Mouse (Mus musculus) embryonic facial prominence, embryonic 13.5 days (tissue): ENCODE measurements around the gene Cfc1. TPM values are rescaled to one million over a fixed set of nuclear protein-coding genes. Genes with fewer than 3 reads are reported as not detected.
"Not testable (repeated sequence)": the region's sequence is repeated elsewhere in the genome, so short reads cannot be mapped to it uniquely, and the experiment has no call there.

ENCODE experiments used
- ATAC-seq: fragments of 200-750 bp; cut with Nextera tagmentation; 2 replicates; pipeline ENCODE4 v1.8.0; 2017; ENCODE audit warnings: low read depth; ENCODE audit not compliant: insufficient number of reproducible peaks, insufficient read depth, low FRiP score, low TSS enrichment
- H3K27ac ChIP-seq: fragments of 300-500 bp; sonication (generic); 2 replicates; pipeline ENCODE4 v1.5.1; 2015; ENCODE audit warnings: moderate library complexity, mild to moderate bottlenecking, inconsistent platforms
- H3K27me3 ChIP-seq: fragments of 300-500 bp; sonication (generic); 2 replicates; pipeline ENCODE4 v1.6.1; 2015; ENCODE audit warnings: mild to moderate bottlenecking, inconsistent platforms
- H3K36me3 ChIP-seq: fragments of 300-500 bp; sonication (generic); 2 replicates; pipeline ENCODE4 v1.6.1; 2015; ENCODE audit warnings: mild to moderate bottlenecking, inconsistent platforms
- H3K4me1 ChIP-seq: fragments of 300-500 bp; sonication (generic); 2 replicates; pipeline ENCODE4 v1.6.1; 2015; ENCODE audit warnings: inconsistent platforms
- H3K4me2 ChIP-seq: fragments of 300-500 bp; sonication (generic); 2 replicates; pipeline ENCODE4 v1.6.1; 2015; ENCODE audit warnings: moderate library complexity, mild to moderate bottlenecking, inconsistent platforms
- H3K4me3 ChIP-seq: fragments of 300-500 bp; sonication (generic); 2 replicates; pipeline ENCODE4 v1.5.1; 2015; ENCODE audit warnings: mild to moderate bottlenecking, inconsistent platforms
- H3K9ac ChIP-seq: fragments of 300-500 bp; sonication (generic); 2 replicates; pipeline ENCODE4 v1.6.1; 2015; ENCODE audit warnings: mild to moderate bottlenecking, inconsistent platforms
- H3K9me3 ChIP-seq: fragments of 300-500 bp; sonication (generic); 2 replicates; pipeline ENCODE4 v1.6.1; 2016; ENCODE audit warnings: inconsistent platforms
- WGBS: fragments of 180-500 bp; shearing (Covaris S2); methylation state at CpG from one replicate; pipeline ENCODE4 v1.1.7; 2015; ENCODE audit warnings: mixed read lengths; 5-methylcytosine and 5-hydroxymethylcytosine counted together
- polyA plus RNA-seq: library from polyadenylated mRNA; unstranded; fragments of >200 nt; fragmentation: Nextera tagmentation; extraction: Ambion mirVana; gene quantifications from 2 replicates; pipeline ENCODE4 v1.2.1, GENCODE M21; 2015

Gene Cfc1
- polyA plus RNA-seq, 1 experiment from 2014 or later = 0.86 TPM

GRCm38 (mm10) chr1:34516595-34516994 is 18.9 kb upstream of the Cfc1 start:
- H3K9ac ChIP-seq = no peak overlapping the region
- no peak for ATAC-seq
- 23% methylated on average over 5 of the region's 5 CpGs for WGBS
- H3K4me2 ChIP-seq = peak overlapping the region; percentile 22; the same call in 1 of the 2 replicates
- H3K9me3 ChIP-seq = no peaks in the 10 kb centered on the region
- no peak overlapping the region for H3K4me3 ChIP-seq
- no peaks in the 10 kb centered on the region for H3K4me1 ChIP-seq
- H3K27ac ChIP-seq = no peak overlapping the region
- H3K36me3 ChIP-seq = no peaks in the 10 kb centered on the region
- no peaks in the 10 kb centered on the region for H3K27me3 ChIP-seq

GRCm38 (mm10) chr1:34517297-34517696 is 18.2 kb upstream of the Cfc1 start:
- ATAC-seq, H3K4me2 ChIP-seq, H3K4me1 ChIP-seq, H3K4me3 ChIP-seq, H3K27ac ChIP-seq, H3K9ac ChIP-seq, H3K9me3 ChIP-seq, H3K36me3 ChIP-seq, H3K27me3 ChIP-seq: not testable (repeated sequence)
- 58% methylated on average over 6 of the region's 6 CpGs for WGBS

- not testable (repeated sequence) for H3K4me2 ChIP-seq, H3K4me3 ChIP-seq, H3K9ac ChIP-seq, H3K27me3 ChIP-seq, ATAC-seq, H3K36me3 ChIP-seq, H3K27ac ChIP-seq, H3K4me1 ChIP-seq, H3K9me3 ChIP-seq
- WGBS = 61% methylated on average over 1 of the region's 1 CpGs
These were observed 17.7 kb upstream of the Cfc1 start for GRCm38 (mm10) chr1:34517797-34518196.

- Histone ChIP-seq H3K4me1 (no peaks in the 10 kb centered on the region), H3K27ac (no peak overlapping the region), H3K9me3 (no peaks in the 10 kb centered on the region), H3K4me3 (no peak overlapping the region), H3K27me3 (no peaks in the 10 kb centered on the region), H3K4me2 (no peak overlapping the region), H3K36me3 (no peaks in the 10 kb centered on the region), H3K9ac (no peak overlapping the region)
- 85% methylated on average over 1 of the region's 1 CpGs for WGBS
- no peak for ATAC-seq
These were observed 17.2 kb upstream of the Cfc1 start for GRCm38 (mm10) chr1:34518259-34518658.

GRCm38 (mm10) chr1:34522205-34522849 is 13.1 kb upstream of the Cfc1 start:
- Histone ChIP-seq H3K9me3 (no peaks in the 10 kb centered on the region), H3K4me1 (no peaks in the 10 kb centered on the region), H3K27ac (no peak overlapping the region), H3K9ac (no peak overlapping the region), H3K36me3 (no peaks in the 10 kb centered on the region), H3K27me3 (no peaks in the 10 kb centered on the region), H3K4me2 (no peak overlapping the region), H3K4me3 (no peak overlapping the region)
- ATAC-seq = no peak
- WGBS = 78% methylated on average over 6 of the region's 6 CpGs

GRCm38 (mm10) chr1:34522850-34523244 is 12.6 kb upstream of the Cfc1 start:
- no peaks in the 10 kb centered on the region for H3K27me3 ChIP-seq
- ATAC-seq = no peak
- no peak overlapping the region for H3K27ac ChIP-seq
- H3K4me3 ChIP-seq = no peak overlapping the region
- no peak overlapping the region for H3K4me2 ChIP-seq
- 80% methylated on average over 3 of the region's 3 CpGs for WGBS
- no peaks in the 10 kb centered on the region for H3K36me3 ChIP-seq
- H3K4me1 ChIP-seq = no peaks in the 10 kb centered on the region
- no peaks in the 10 kb centered on the region for H3K9me3 ChIP-seq
- no peak overlapping the region for H3K9ac ChIP-seq

GRCm38 (mm10) chr1:34523647-34524046 is 11.8 kb upstream of the Cfc1 start:
- H3K27me3 ChIP-seq = no peaks in the 10 kb centered on the region
- H3K27ac ChIP-seq = no peak overlapping the region
- H3K9ac ChIP-seq = no peak overlapping the region
- no peaks in the 10 kb centered on the region for H3K36me3 ChIP-seq
- no peak overlapping the region for H3K4me2 ChIP-seq
- WGBS = 82% methylated on average over 3 of the region's 3 CpGs
- no peak for ATAC-seq
- H3K4me1 ChIP-seq = no peaks in the 10 kb centered on the region
- H3K4me3 ChIP-seq = no peak overlapping the region
- no peaks in the 10 kb centered on the region for H3K9me3 ChIP-seq

GRCm38 (mm10) chr1:34534574-34534973 is 874 bp upstream of the Cfc1 start:
- not testable (repeated sequence) for H3K27ac ChIP-seq, H3K4me2 ChIP-seq, H3K4me3 ChIP-seq, H3K9me3 ChIP-seq, ATAC-seq, H3K9ac ChIP-seq, H3K36me3 ChIP-seq, H3K4me1 ChIP-seq
- H3K27me3 ChIP-seq = peaks cover 38% of the 10 kb centered on the region
- WGBS = 47% methylated on average over 3 of the region's 3 CpGs

- H3K9me3 ChIP-seq = no peaks in the 10 kb centered on the region
- H3K27me3 ChIP-seq = peaks cover 38% of the 10 kb centered on the region
- H3K4me1 ChIP-seq = peaks cover 10% of the 10 kb centered on the region
- peak overlapping the region; percentile 30 for H3K4me3 ChIP-seq
- 2% methylated on average over 14 of the region's 14 CpGs for WGBS
- ATAC-seq = no peak
- no peaks in the 10 kb centered on the region for H3K36me3 ChIP-seq
- H3K27ac ChIP-seq = no peak overlapping the region
- peak overlapping the region; percentile 53 for H3K4me2 ChIP-seq
- no peak overlapping the region for H3K9ac ChIP-seq
These were observed 881 bp downstream of the Cfc1 start for GRCm38 (mm10) chr1:34536291-34536766.

GRCm38 (mm10) chr1:34536767-34537485 is 1.5 kb downstream of the Cfc1 start:
- Histone ChIP-seq H3K9ac (no peak overlapping the region), H3K4me3 (peak overlapping the region; percentile 30), H3K4me1 (peaks cover 10% of the 10 kb centered on the region), H3K4me2 (peak overlapping the region; percentile 53), H3K27me3 (peaks cover 38% of the 10 kb centered on the region), H3K36me3 (no peaks in the 10 kb centered on the region), H3K9me3 (no peaks in the 10 kb centered on the region), H3K27ac (no peak overlapping the region)
- 3% methylated on average over 16 of the region's 16 CpGs for WGBS
- ATAC-seq = peak; percentile 71; the same call in 1 of the 2 replicates

- Histone ChIP-seq H3K27ac (no peak overlapping the region), H3K9me3 (no peaks in the 10 kb centered on the region), H3K9ac (no peak overlapping the region), H3K4me2 (no peak overlapping the region), H3K27me3 (no peaks in the 10 kb centered on the region), H3K36me3 (no peaks in the 10 kb centered on the region), H3K4me1 (no peaks in the 10 kb centered on the region), H3K4me3 (no peak overlapping the region)
- no peak for ATAC-seq
- WGBS = 76% methylated on average over 1 of the region's 1 CpGs
These were observed 11.6 kb downstream of the Cfc1 start for GRCm38 (mm10) chr1:34547074-34547473.

GRCm38 (mm10) chr1:34553690-34554089 is 18.2 kb downstream of the Cfc1 start:
- no peak overlapping the region for H3K27ac ChIP-seq
- H3K4me2 ChIP-seq = no peak overlapping the region
- H3K4me1 ChIP-seq = no peaks in the 10 kb centered on the region
- no peaks in the 10 kb centered on the region for H3K9me3 ChIP-seq
- ATAC-seq = no peak
- H3K36me3 ChIP-seq = no peaks in the 10 kb centered on the region
- no peaks in the 10 kb centered on the region for H3K27me3 ChIP-seq
- H3K4me3 ChIP-seq = no peak overlapping the region
- no peak overlapping the region for H3K9ac ChIP-seq
- WGBS = 92% methylated on average over 1 of the region's 1 CpGs
